Mouse (Mus musculus) heart, embryonic 12.5 days (tissue): ENCODE data around the gene Adh5. TPM values are rescaled to one million over a fixed set of nuclear protein-coding genes. Genes with fewer than 3 reads are reported as not detected.

Experiments used
- ATAC-seq: fragments of 200-750 bp; cut with Nextera tagmentation; 2 replicates; pipeline ENCODE4 v1.8.0; 2017; ENCODE audit warnings: moderate TSS enrichment, moderate library complexity; ENCODE audit not compliant: insufficient number of reproducible peaks, low FRiP score
- H3K27ac ChIP-seq: fragments of 300-500 bp; sonication (generic); 2 replicates; pipeline ENCODE4 v1.5.1; 2016; ENCODE audit warnings: mild to moderate bottlenecking, moderate library complexity; ENCODE audit not compliant: poor library complexity, severe bottlenecking
- H3K27me3 ChIP-seq: fragments of 300-500 bp; sonication (generic); replicated peaks from 2 replicates; pipeline ENCODE4 v1.6.1; 2016; ENCODE audit warnings: mild to moderate bottlenecking, moderate library complexity
- H3K36me3 ChIP-seq: fragments of 300-500 bp; sonication (generic); 2 replicates; pipeline ENCODE4 v1.6.1; 2016; ENCODE audit warnings: mild to moderate bottlenecking, moderate library complexity
- H3K4me1 ChIP-seq: fragments of 300-500 bp; sonication (generic); replicated peaks from 2 replicates; pipeline ENCODE4 v1.6.1; 2016; ENCODE audit warnings: mild to moderate bottlenecking
- H3K4me2 ChIP-seq: fragments of 300-500 bp; sonication (generic); 2 replicates; pipeline ENCODE4 v1.6.1; 2016; ENCODE audit warnings: mild to moderate bottlenecking, moderate library complexity
- H3K4me3 ChIP-seq: fragments of 300-500 bp; sonication (generic); 2 replicates; pipeline ENCODE4 v1.5.1; 2016; ENCODE audit warnings: mild to moderate bottlenecking
- H3K9ac ChIP-seq: fragments of 300-500 bp; sonication (generic); 2 replicates; pipeline ENCODE4 v1.6.1; 2016; ENCODE audit warnings: mild to moderate bottlenecking, moderate library complexity
- H3K9me3 ChIP-seq: fragments of 300-500 bp; sonication (generic); replicated peaks from 2 replicates; pipeline ENCODE4 v1.6.1; 2016; ENCODE audit warnings: mild to moderate bottlenecking, moderate library complexity
- WGBS: fragments of 180-500 bp; shearing (Covaris S2); methylation state at CpG from one replicate; pipeline ENCODE4 v1.1.7; 2016; 5-methylcytosine and 5-hydroxymethylcytosine counted together
- polyA plus RNA-seq: library from polyadenylated mRNA; unstranded; fragments of >200 nt; fragmentation: Nextera tagmentation; extraction: Ambion mirVana; gene quantifications from 2 replicates; pipeline ENCODE4 v1.2.1, GENCODE M21; 2016

Adh5 gene
- polyA plus RNA-seq, 1 experiment from 2014 or later = 153 TPM

DNA sequence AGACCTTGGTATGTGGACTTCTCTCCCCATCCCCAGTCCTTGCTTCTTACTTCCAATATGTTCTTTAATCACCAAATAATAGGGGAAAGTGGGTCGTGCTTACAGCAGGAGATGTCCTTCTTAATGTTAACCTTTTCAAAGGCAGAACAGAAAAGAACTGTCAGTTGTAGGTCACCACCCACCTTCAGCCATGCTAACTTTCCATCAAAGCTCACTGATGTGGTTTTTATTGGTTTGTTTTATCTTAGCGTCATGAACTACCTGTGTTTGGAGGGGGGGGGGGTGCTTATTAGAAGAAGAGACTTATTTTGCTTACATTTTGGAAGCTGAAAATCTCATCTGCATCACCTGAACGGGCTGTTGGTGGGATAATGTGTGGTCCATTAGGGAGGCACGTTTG, 18.6 kb upstream of the Adh5 start:
- Histone ChIP-seq H3K4me3 (no peak overlapping the region), H3K36me3 (no peaks in the 10 kb centered on the region), H3K27me3 (no peaks in the 10 kb centered on the region), H3K27ac (no peak overlapping the region), H3K4me1 (no peaks in the 10 kb centered on the region), H3K9ac (no peak overlapping the region), H3K4me2 (no peak overlapping the region), H3K9me3 (no peaks in the 10 kb centered on the region)
- WGBS = 56% methylated on average over 4 of the region's 4 CpGs
- ATAC-seq = no peak

DNA sequence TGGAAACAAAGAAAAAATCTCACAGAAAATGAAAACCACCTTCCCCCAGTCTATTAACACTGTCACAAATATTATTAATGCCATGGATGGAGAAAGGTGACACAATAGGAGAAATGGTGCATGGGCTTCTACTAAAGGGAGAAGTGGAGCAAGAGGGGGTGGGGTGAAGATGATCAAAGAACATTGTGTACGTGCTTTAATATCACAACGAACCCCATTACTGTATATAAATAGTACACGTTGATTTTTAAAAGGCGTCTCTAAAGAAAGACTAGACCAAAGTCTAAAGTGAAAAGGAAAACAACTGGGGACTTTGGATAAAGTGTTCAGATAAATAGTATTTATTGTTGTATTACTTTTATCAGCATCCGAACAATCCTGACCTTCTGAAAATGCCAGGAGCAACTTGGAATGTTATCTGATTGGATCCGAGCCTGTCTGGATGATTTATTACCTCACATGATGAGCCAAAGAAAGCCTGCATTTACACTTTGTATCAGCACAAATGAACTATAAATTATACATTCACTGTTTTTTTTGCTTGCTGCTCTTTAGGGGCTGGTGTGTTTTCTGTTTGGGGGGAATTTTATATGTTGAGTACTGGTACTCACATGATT, 12.4 kb upstream of the Adh5 start:
- Histone ChIP-seq H3K36me3 (no peaks in the 10 kb centered on the region), H3K27me3 (no peaks in the 10 kb centered on the region), H3K9ac (no peak overlapping the region), H3K27ac (no peak overlapping the region), H3K4me2 (no peak overlapping the region), H3K4me3 (no peak overlapping the region), H3K4me1 (no peaks in the 10 kb centered on the region), H3K9me3 (no peaks in the 10 kb centered on the region)
- WGBS = 56% methylated on average over 6 of the region's 6 CpGs
- ATAC-seq = no peak

DNA sequence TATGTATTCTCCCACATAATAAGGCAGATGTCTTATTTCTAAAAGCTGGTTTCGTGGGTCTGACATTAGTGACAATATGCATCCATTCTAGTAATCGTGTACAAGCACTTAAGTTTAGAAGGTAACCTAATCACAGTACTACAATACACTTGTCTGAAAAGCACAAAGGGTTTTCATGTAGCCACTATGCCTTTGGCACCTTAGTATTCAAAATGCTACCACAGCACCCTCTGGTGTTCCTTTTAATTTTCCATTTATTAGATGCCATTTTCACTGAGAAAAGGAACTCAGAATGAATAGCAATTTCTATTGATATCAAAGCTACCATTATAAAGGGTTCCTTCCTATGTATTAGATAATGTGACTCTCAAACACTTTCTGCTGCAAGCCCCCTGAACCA, 11.1 kb upstream of the Adh5 start:
- no peak overlapping the region for H3K27ac ChIP-seq

DNA sequence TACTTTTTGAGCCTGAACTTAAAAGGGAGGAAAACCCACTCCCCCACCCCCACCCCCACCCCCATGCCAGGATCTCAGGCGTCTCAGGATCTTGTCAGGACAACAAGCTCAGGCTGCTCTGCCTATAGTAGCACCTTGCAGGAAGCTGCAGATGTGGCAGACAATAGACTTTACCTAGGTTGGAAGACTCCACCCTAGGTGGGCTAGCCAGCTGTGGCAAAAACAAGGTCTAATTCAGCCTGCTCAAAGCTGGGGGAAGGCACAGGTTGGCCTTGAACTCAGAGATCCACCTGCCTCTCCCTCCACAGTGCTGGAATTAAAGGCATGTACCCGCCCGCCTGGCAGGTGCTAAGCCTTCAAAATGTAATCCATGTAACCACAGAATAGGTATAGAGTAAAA, 4.2 kb upstream of the Adh5 start:
- ATAC-seq = no peak
- H3K4me2 ChIP-seq = no peak overlapping the region
- no peaks in the 10 kb centered on the region for H3K36me3 ChIP-seq
- H3K4me1 ChIP-seq = 0 out of 2 replicates have a peak, but pooled peaks cover 3% of the 10 kb centered on the region
- H3K9ac ChIP-seq = no peak overlapping the region
- no peaks in the 10 kb centered on the region for H3K27me3 ChIP-seq
- H3K4me3 ChIP-seq = no peak overlapping the region
- whole genome bisulfite sequencing = 72% methylated on average over 3 of the region's 3 CpGs
- H3K9me3 ChIP-seq = 0 out of 2 replicates have a peak, but pooled peaks cover 4% of the 10 kb centered on the region
- no peak overlapping the region for H3K27ac ChIP-seq

More for the DNA sequence above, 11.1 kb upstream of the Adh5 start:
- Histone ChIP-seq H3K4me2 (no peak overlapping the region), H3K9me3 (0 out of 2 replicates have a peak, but pooled peaks cover 4% of the 10 kb centered on the region), H3K4me1 (no peaks in the 10 kb centered on the region), H3K27me3 (no peaks in the 10 kb centered on the region), H3K9ac (no peak overlapping the region), H3K36me3 (no peaks in the 10 kb centered on the region), H3K4me3 (no peak overlapping the region)
- WGBS = 67% methylated on average over 2 of the region's 2 CpGs
- no peak for ATAC-seq

DNA sequence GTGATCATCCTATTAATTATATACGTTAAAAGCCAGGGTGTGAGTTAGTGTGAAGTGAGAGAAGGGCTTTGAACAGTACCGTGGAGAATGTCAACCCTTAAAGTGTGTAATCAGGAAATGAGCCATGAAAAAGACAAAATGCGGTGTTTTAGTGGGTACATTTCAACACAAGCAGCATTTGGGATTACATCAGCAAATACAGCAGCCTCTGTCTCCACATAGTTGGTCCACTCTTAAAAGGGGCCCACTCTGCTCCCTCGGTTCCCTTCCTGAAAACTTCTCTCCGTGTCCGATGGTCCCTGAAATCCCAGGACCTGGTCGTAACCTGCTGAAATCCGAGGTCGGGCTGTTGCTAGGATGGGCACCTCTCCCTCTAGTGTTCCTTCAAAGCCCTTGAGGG, 690 bp upstream of the Adh5 start:
- H3K4me2 ChIP-seq = peak overlapping the region; percentile 83
- 6% methylated on average over 9 of the region's 9 CpGs for WGBS
- H3K9ac ChIP-seq = peak overlapping the region; percentile 88
- H3K4me1 ChIP-seq = peaks cover 10% of the 10 kb centered on the region
- H3K4me3 ChIP-seq = peak overlapping the region; percentile 77
- peak overlapping the region; percentile 53 for H3K27ac ChIP-seq
- H3K27me3 ChIP-seq = no peaks in the 10 kb centered on the region
- peaks cover 24% of the 10 kb centered on the region for H3K36me3 ChIP-seq
- H3K9me3 ChIP-seq = no peaks in the 10 kb centered on the region
- no peak; the same call in 1 of the 2 replicates for ATAC-seq

DNA sequence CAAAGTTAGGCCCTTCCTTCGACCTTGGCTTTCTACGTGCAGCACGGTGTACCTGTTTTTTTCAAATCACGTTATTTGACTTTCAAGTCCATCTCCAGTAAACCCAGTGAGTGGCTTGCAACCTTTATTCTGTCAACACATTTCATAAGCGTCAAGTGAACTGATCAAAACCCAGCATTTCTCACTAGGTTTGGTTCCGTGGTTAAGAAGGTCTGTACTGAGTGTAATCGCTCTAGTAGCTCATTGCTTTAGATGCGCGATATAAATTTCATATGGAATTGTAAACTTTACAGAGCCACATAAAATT, 525 bp downstream of the Adh5 start:
- peak overlapping the region; percentile 81; the same call in 1 of the 2 replicates for H3K27ac ChIP-seq
- no peak for ATAC-seq
- H3K4me1 ChIP-seq = peaks cover 15% of the 10 kb centered on the region
- H3K4me3 ChIP-seq = peak overlapping the region; percentile 77
- 3% methylated on average over 9 of the region's 9 CpGs for WGBS
- H3K4me2 ChIP-seq = peak overlapping the region; percentile 83
- peaks cover 35% of the 10 kb centered on the region for H3K36me3 ChIP-seq
- no peaks in the 10 kb centered on the region for H3K27me3 ChIP-seq
- H3K9me3 ChIP-seq = no peaks in the 10 kb centered on the region
- peak overlapping the region; percentile 88 for H3K9ac ChIP-seq

DNA sequence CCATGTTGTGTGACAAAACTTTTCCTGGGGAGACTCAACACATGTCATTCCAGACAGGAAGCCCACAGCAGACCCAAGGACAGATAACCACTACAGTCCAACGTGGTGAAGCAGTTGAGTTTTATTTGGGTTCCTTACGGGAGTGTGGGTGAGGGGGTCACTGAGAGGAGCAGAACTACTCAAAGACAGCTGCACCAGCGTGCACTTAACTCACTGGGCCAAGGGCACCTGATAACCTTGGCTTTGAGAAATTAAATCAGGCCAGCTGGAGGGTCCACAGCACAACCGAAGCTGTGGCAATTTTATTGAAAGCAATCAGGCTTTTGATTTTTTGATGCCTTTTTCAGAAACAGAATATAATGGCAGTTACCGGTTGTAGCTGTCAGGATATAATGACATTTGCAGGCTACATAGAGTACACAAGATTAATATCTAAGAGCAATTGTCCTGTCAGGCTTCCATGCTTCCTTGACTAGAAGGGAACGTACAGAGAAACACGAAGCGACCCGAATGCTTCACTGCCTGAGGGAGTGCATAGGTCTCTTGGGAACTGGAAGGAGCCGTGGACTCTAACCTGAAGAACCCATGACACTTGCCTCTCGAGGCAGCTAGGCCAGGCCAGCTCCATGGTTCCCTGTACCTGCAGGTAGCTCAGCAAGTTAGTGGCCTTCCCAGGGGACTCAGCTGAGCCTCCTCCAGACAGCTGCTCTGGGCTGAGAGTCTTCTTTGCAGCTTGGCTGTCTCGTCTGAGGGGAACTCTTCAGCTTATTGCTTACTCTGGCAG, 5.4 kb downstream of the Adh5 start:
- H3K27ac ChIP-seq = no peak overlapping the region
- WGBS = 61% methylated on average over 12 of the region's 12 CpGs
- no peak for ATAC-seq
- H3K9me3 ChIP-seq = no peaks in the 10 kb centered on the region
- no peak overlapping the region for H3K4me3 ChIP-seq
- no peak overlapping the region for H3K4me2 ChIP-seq
- H3K4me1 ChIP-seq = peaks cover 15% of the 10 kb centered on the region
- peaks cover 80% of the 10 kb centered on the region for H3K36me3 ChIP-seq
- H3K27me3 ChIP-seq = no peaks in the 10 kb centered on the region
- no peak overlapping the region for H3K9ac ChIP-seq

DNA sequence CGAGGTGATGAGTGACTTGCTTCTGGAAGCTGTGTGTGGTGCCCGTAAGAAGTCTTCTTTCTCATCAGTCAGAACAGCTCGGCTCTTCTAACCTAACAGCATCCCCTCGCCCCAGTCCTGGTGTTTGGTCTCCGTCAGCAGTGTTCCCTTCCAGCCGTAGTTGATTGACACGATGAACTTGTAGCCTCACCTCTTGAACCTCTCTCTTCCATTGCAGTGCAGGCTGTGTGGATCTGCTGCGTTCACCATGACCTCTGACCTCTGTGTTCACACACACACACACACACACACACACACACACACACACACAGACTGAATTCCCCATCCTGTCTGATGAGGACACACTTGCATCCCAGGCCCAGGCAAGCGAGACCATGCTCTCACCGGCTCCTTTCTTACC, 9.3 kb downstream of the Adh5 start:
- Histone ChIP-seq H3K27me3 (no peaks in the 10 kb centered on the region), H3K27ac (no peak overlapping the region), H3K9ac (no peak overlapping the region), H3K36me3 (peaks cover 93% of the 10 kb centered on the region), H3K4me3 (no peak overlapping the region), H3K4me1 (peaks cover 8% of the 10 kb centered on the region), H3K9me3 (no peaks in the 10 kb centered on the region), H3K4me2 (no peak overlapping the region)
- no peak for ATAC-seq
- 86% methylated on average over 10 of the region's 10 CpGs for WGBS

DNA sequence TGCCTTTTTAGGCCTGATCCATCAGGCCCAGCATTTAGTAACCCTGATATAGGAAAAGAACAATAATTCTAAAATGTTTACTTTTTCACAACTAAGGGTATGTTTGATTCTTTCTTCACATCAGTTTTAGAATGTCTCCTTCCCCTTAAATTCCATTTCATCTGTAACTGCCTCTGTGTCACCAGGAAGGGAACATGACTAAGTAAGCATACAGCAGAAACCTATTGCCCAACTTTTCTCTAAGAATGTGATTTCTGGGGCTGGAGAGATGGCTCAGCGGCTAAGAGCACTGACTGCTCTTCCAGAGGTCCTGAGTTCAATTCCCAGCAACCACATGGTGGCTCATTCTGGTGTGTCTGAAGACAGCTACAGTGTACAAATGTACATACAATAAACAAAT, 11.3 kb downstream of the Adh5 start:
- Histone ChIP-seq H3K27ac (no peak overlapping the region), H3K9me3 (no peaks in the 10 kb centered on the region), H3K9ac (no peak overlapping the region), H3K4me2 (no peak overlapping the region), H3K36me3 (peaks cover 92% of the 10 kb centered on the region), H3K4me3 (no peak overlapping the region), H3K27me3 (no peaks in the 10 kb centered on the region), H3K4me1 (no peaks in the 10 kb centered on the region)
- ATAC-seq = no peak
- WGBS = 89% methylated on average over 1 of the region's 1 CpGs

DNA sequence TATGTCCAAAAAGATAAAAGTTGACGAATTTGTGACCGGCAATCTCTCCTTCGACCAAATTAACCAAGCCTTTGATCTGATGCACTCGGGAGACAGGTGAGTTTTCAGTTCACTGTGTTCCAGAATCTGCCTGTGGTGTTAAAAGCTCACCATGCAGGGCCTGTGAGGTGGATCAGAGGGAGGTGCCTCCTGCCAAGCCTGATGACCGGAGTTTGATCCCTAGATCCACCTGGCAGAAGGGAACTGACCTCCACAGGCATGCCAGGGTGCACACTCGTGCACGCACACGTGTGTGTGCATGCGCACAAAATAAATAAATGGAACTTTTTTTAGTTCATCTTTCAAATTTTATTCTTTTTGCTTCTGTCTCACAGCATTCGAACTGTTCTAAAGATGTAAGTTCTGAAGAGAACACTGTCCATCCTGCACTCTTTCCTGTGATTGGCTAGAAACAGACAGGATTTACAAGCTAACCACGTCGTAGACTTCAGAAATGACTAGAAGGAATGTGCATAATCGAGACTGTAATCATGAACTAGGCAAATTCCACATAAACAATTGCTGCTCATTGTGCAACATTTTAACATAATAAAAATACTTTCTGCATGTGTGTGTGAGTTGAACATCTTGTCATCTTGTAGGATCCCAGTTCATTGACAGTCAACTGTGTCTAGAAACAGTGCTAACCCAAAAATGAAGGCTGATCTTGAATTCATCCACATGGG, 12.0 kb downstream of the Adh5 start:
- ATAC-seq = no peak
- H3K4me3 ChIP-seq = no peak overlapping the region
- 91% methylated on average over 13 of the region's 13 CpGs for WGBS
- no peak overlapping the region for H3K4me2 ChIP-seq
- H3K36me3 ChIP-seq = peaks cover 92% of the 10 kb centered on the region
- H3K9ac ChIP-seq = no peak overlapping the region
- no peaks in the 10 kb centered on the region for H3K27me3 ChIP-seq
- H3K9me3 ChIP-seq = no peaks in the 10 kb centered on the region
- H3K4me1 ChIP-seq = no peaks in the 10 kb centered on the region
- H3K27ac ChIP-seq = no peak overlapping the region

DNA sequence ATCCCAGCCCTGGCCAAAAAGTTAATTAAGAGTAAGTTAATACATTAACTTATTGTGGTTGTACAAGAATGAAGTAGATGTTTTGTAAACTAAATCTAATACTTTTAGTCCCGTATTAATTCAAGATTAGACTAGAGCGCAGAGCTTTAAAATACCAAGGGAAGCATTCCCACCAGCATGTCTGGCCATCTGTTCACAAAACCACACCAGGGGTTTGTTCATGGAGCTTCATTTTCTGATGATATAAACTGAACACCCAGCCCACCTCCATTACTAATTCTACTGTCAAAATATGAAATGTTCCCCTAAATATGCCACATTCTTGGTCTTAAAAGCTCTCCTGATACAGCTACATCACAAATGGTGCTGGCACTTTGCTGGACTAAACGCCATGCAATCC, 15.5 kb downstream of the Adh5 start:
- 93% methylated on average over 3 of the region's 3 CpGs for WGBS
- Histone ChIP-seq H3K27me3 (no peaks in the 10 kb centered on the region), H3K36me3 (peaks cover 92% of the 10 kb centered on the region), H3K27ac (no peak overlapping the region), H3K4me2 (no peak overlapping the region), H3K9me3 (no peaks in the 10 kb centered on the region), H3K4me1 (no peaks in the 10 kb centered on the region), H3K4me3 (no peak overlapping the region), H3K9ac (no peak overlapping the region)
- no peak for ATAC-seq
